Mouse (Mus musculus) heart, postnatal 10 days (tissue): ENCODE measurements around the gene Hectd4. TPM values are rescaled to one million over a fixed set of nuclear protein-coding genes. Genes with fewer than 3 reads are reported as not detected.

Source experiments
- DNase-seq, 2 experiments: peaks; one replicate each; pipeline ENCODE4 v3.0.0; 2021
- intact Hi-C: fragments of 180-260 bp; cut with DNase I; formaldehyde crosslinking; loops from one replicate; pipeline ENCODE4 v1.15.1; 2025
- total RNA-seq, 2 experiments: library from RNA; stranded (reverse); gene quantifications; 2 replicates each; pipeline ENCODE4 v1.2.3; 2021

Hectd4 gene
- total RNA-seq, 2 experiments from 2014 or later, result 24.0 to 24.4 TPM

- intact Hi-C loops, result no loop called here
- no peak for DNase-seq
These were observed 10.8 kb downstream of the Hectd4 start for GRCm38 (mm10) chr5:121230811-121231210.

GRCm38 (mm10) chr5:121232789-121233188, 12.8 kb downstream of the Hectd4 start:
- intact Hi-C loops, result no loop called here

GRCm38 (mm10) chr5:121233726-121234125, 13.7 kb downstream of the Hectd4 start:
- no peak for DNase-seq
- intact Hi-C loops, result no loop called here

More at GRCm38 (mm10) chr5:121232789-121233188, 12.8 kb downstream of the Hectd4 start:
- DNase-seq, result no peak

- DNase-seq, result peak in 1 of 2 experiments; percentile 28
- intact Hi-C loops, result no loop called here
These were observed 16.2 kb downstream of the Hectd4 start for GRCm38 (mm10) chr5:121236171-121236570.

- intact Hi-C loops, result no loop called here
- DNase-seq, result no peak
These were observed 18.2 kb downstream of the Hectd4 start for GRCm38 (mm10) chr5:121238208-121238607.

- no peak for DNase-seq
- intact Hi-C loops, result no loop called here
These were observed 19.8 kb downstream of the Hectd4 start for GRCm38 (mm10) chr5:121239846-121240245.

GRCm38 (mm10) chr5:121241182-121241581, 21.2 kb downstream of the Hectd4 start:
- intact Hi-C loops, result no loop called here
- DNase-seq, result no peak

GRCm38 (mm10) chr5:121242261-121242660, 22.2 kb downstream of the Hectd4 start:
- intact Hi-C loops, result no loop called here
- no peak for DNase-seq

- intact Hi-C loops, result no loop called here
These were observed 22.7 kb downstream of the Hectd4 start for GRCm38 (mm10) chr5:121242701-121243100.

GRCm38 (mm10) chr5:121243676-121244364, 23.8 kb downstream of the Hectd4 start:
- intact Hi-C loops, result no loop called here

More at GRCm38 (mm10) chr5:121242701-121243100, 22.7 kb downstream of the Hectd4 start:
- DNase-seq, result no peak

GRCm38 (mm10) chr5:121244365-121244731, 24.3 kb downstream of the Hectd4 start:
- intact Hi-C loops, result no loop called here
- DNase-seq, result no peak

More at GRCm38 (mm10) chr5:121243676-121244364, 23.8 kb downstream of the Hectd4 start:
- no peak for DNase-seq

- intact Hi-C loops, result no loop called here
- no peak for DNase-seq
These were observed 25.2 kb downstream of the Hectd4 start for GRCm38 (mm10) chr5:121245201-121245600.

- DNase-seq, result no peak
- intact Hi-C loops, result no loop called here
These were observed 28.9 kb downstream of the Hectd4 start for GRCm38 (mm10) chr5:121248766-121249394.

GRCm38 (mm10) chr5:121249693-121250092, 29.7 kb downstream of the Hectd4 start:
- intact Hi-C loops, result no loop called here
- DNase-seq, result no peak

GRCm38 (mm10) chr5:121251813-121252212, 31.8 kb downstream of the Hectd4 start:
- intact Hi-C loops, result no loop called here
- DNase-seq, result peak; percentile 67 to 81

GRCm38 (mm10) chr5:121253816-121254497, 33.9 kb downstream of the Hectd4 start:
- intact Hi-C loops, result no loop called here
- DNase-seq, result no peak

- DNase-seq, result no peak
- intact Hi-C loops, result no loop called here
These were observed 35.0 kb downstream of the Hectd4 start for GRCm38 (mm10) chr5:121254977-121255376.

- no peak for DNase-seq
- intact Hi-C loops, result no loop called here
These were observed 41.8 kb downstream of the Hectd4 start for GRCm38 (mm10) chr5:121261806-121262205.

GRCm38 (mm10) chr5:121262415-121262814, 42.4 kb downstream of the Hectd4 start:
- intact Hi-C loops, result no loop called here

GRCm38 (mm10) chr5:121264593-121264992, 44.6 kb downstream of the Hectd4 start:
- intact Hi-C loops, result no loop called here
- peak; percentile 16 to 41 for DNase-seq

More at GRCm38 (mm10) chr5:121262415-121262814, 42.4 kb downstream of the Hectd4 start:
- DNase-seq, result no peak

- DNase-seq, result peak; percentile 37 to 55
- intact Hi-C loops, result loop anchor here (1.0 kb wide), 1 partner anchor 52 kb away; no protein-coding TSS in a partner anchor
These were observed 46.8 kb downstream of the Hectd4 start for GRCm38 (mm10) chr5:121266741-121267382.
